Mouse (Mus musculus) spleen, postnatal 36 days (tissue): Measurements from ENCODE around the gene 4430402I18Rik.

Source experiments
- DNase-seq, 2 experiments: peaks; one replicate each; pipeline ENCODE4 v3.0.0; 2022; ENCODE audit warnings: low spot score in 2 of 2, mixed read lengths in 1 of 2

The 4430402I18Rik gene

GRCm38 (mm10) chr19:28900771-28901170 is 66.8 kb downstream of the 4430402I18Rik start:
- no peak for DNase-seq

GRCm38 (mm10) chr19:28897497-28897896 is 70.1 kb downstream of the 4430402I18Rik start:
- DNase-seq: no peak

GRCm38 (mm10) chr19:28896639-28897038 is 71.0 kb downstream of the 4430402I18Rik start:
- DNase-seq: no peak

GRCm38 (mm10) chr19:28891864-28892263 is 75.7 kb downstream of the 4430402I18Rik start:
- DNase-seq: no peak

- DNase-seq: no peak
Measured at GRCm38 (mm10) chr19:28891238-28891637, 76.4 kb downstream of the 4430402I18Rik start.

- no peak for DNase-seq
Measured at GRCm38 (mm10) chr19:28889251-28889650, 78.3 kb downstream of the 4430402I18Rik start.

- DNase-seq: no peak
Measured at GRCm38 (mm10) chr19:28888496-28888895, 79.1 kb downstream of the 4430402I18Rik start.

- no peak for DNase-seq
Measured at GRCm38 (mm10) chr19:28883126-28883525, 84.5 kb downstream of the 4430402I18Rik start.

- no peak for DNase-seq
Measured at GRCm38 (mm10) chr19:28879476-28879875, 88.1 kb downstream of the 4430402I18Rik start.

- DNase-seq: no peak
Measured at GRCm38 (mm10) chr19:28870351-28870750, 97.2 kb downstream of the 4430402I18Rik start.

- no peak for DNase-seq
Measured at GRCm38 (mm10) chr19:28869251-28869855, 98.2 kb downstream of the 4430402I18Rik start.

GRCm38 (mm10) chr19:28865501-28865900 is 102.1 kb downstream of the 4430402I18Rik start:
- no peak for DNase-seq

- DNase-seq: no peak
Measured at GRCm38 (mm10) chr19:28864981-28865380, 102.6 kb downstream of the 4430402I18Rik start.

- DNase-seq: no peak
Measured at GRCm38 (mm10) chr19:28863626-28864025, 104.0 kb downstream of the 4430402I18Rik start.

- DNase-seq: no peak
Measured at GRCm38 (mm10) chr19:28860246-28860645, 107.4 kb downstream of the 4430402I18Rik start.

- no peak for DNase-seq
Measured at GRCm38 (mm10) chr19:28854831-28855230, 112.8 kb downstream of the 4430402I18Rik start.

- no peak for DNase-seq
Measured at GRCm38 (mm10) chr19:28852001-28852400, 115.6 kb downstream of the 4430402I18Rik start.

GRCm38 (mm10) chr19:28850510-28850909 is 117.1 kb downstream of the 4430402I18Rik start:
- no peak for DNase-seq

- no peak for DNase-seq
Measured at GRCm38 (mm10) chr19:28844946-28845710, 122.5 kb downstream of the 4430402I18Rik start.
